Mouse (Mus musculus) CD4-positive, CD25-positive, alpha-beta regulatory T cell, adult 4 months (primary cell): ENCODE measurements at regions not wholly inside any gene's neighbourhood (a gene's known extent, or its start where the extent isn't known, plus 50 kb on each side); places are given as distances from the start of the nearest gene placed in this dataset.

Experiments
- ATAC-seq: one replicate; pipeline ENCODE4 v1.8.0; 2017

- ATAC-seq, result no peak
Measured at GRCm38 (mm10) chr13:41897481-41898317, 50.2 kb upstream of the Adtrp start.
